Mouse (Mus musculus): Measurements from ENCODE around the gene Cygb.
A peak's percentile ranks its signal among the peaks of the same experiment; 100 is the strongest.

Cygb gene

DNA sequence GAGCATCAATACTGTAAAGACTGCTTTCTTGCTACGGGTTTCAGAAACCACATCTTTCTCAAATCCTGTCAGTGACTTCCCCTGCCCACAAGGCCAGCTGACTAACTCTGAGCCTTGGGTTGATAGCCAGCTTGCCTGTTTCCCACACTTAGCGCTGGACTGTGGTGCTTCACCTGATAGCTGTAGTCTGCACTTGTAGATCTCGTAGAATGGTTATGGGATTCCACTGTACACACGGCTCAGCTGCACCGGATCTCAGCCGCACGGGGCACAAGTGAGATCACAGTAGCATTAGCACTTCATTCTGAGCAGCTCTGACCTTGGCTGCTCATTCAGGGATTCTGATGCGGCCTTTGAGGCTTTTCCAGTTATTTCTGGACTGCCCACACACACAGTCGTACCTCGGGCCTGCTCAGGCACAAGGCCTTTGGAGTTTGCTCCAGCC, 14.3 kb upstream of the Cygb start:
- TF ChIP-seq GATA4 (IDR thresholded peaks at IDR 0.05; ENCODE audit: insufficient replicate concordance, low read length), result no peak

GRCm38 (mm10) chr11:116667930-116668329, 13.8 kb upstream of the Cygb start:
- no peak for TF ChIP-seq GATA4 (IDR thresholded peaks at IDR 0.05; ENCODE audit: insufficient replicate concordance, low read length)

GRCm38 (mm10) chr11:116667012-116667411, 12.9 kb upstream of the Cygb start:
- peak; percentile 42; the same call in 1 of the 2 replicates for TF ChIP-seq GATA4 (IDR thresholded peaks at IDR 0.05; ENCODE audit: insufficient replicate concordance, low read length)

- TF ChIP-seq GATA4 (IDR thresholded peaks at IDR 0.05; ENCODE audit: insufficient replicate concordance, low read length), result no peak
Observed at GRCm38 (mm10) chr11:116666566-116666965, 12.5 kb upstream of the Cygb start.

DNA sequence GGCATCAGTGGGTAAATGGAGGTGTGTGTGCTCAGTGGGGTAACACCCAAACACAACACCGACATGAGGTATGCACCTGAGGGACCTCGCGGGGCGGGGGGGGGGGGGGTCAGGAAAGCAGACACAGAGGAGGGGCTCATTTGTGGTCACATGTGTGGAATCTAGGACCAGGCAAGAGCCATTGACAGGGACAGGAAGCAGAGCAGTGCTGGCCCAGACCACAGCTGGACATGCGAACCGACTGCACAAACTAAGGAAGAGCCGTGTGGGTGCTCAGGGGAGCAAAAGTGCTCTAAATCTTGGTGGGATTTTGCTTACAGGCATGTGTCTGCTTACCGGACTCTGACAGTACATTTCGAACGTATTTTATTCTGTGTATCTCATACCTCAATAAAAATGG, 11.2 kb upstream of the Cygb start:
- TF ChIP-seq GATA4 (IDR thresholded peaks at IDR 0.05; ENCODE audit: insufficient replicate concordance, low read length), result no peak

DNA sequence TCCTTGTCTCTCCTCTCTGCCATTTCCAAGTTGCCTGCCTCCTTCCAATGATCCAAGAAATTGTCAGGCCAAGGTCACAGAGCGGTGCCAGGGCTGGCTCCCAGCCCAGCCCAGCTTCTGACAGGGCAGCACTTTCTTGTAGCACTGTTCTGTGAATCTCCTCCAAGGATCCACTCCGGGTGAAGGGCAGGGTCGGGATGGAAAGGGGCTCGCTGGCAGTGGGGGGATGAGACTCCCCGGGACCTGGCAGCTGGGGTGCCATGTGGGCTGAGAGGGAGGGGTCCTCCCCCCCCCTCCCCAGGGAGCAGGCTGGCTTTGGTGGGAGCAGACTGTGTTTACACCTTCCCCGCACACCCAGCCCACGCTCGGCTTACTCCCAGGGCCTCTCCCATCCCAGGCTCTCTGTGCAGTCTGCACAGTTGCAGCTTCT, 7.8 kb upstream of the Cygb start:
- TF ChIP-seq GATA4 (IDR thresholded peaks at IDR 0.05; ENCODE audit: insufficient replicate concordance, low read length), result no peak

DNA sequence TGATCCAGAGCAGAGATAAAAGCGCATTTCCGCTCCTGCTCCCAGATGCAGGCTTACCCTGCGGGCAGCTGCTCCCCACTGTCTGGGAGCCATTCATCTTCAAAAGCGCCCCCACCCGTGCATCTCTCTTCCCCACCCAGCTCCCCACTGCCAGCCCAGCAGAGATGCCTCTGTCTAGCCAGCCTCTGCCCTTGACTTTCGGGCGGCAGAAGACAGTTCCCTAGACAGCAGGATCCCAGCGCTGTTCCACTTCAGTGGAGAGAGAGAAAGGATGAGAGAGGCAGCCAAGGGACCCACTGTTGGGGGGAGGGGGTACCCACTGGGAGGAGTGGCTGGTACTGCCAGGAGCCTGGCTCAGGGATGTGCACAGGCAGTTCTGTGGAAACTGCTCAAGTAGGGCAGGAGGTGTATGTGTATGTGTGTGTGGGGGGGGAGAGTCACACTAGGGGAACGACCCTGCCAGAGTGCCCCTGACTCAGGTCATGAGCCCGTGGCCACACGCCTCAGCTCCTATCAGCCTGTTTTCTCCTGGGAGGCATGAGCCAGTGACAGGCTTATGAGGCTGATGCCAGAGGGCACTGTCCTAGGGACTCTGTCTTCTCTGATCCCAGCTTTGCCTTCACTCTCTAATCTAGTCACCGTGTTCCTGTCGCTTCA, 7.3 kb upstream of the Cygb start:
- no peak for TF ChIP-seq GATA4 (IDR thresholded peaks at IDR 0.05; ENCODE audit: insufficient replicate concordance, low read length)

GRCm38 (mm10) chr11:116660181-116660580, 6.1 kb upstream of the Cygb start:
- no peak for TF ChIP-seq GATA4 (IDR thresholded peaks at IDR 0.05; ENCODE audit: insufficient replicate concordance, low read length)

- TF ChIP-seq GATA4 (IDR thresholded peaks at IDR 0.05; ENCODE audit: insufficient replicate concordance, low read length), result no peak
Observed at GRCm38 (mm10) chr11:116659027-116659621, 5.0 kb upstream of the Cygb start.

GRCm38 (mm10) chr11:116658238-116658637, 4.1 kb upstream of the Cygb start:
- TF ChIP-seq GATA4 (IDR thresholded peaks at IDR 0.05; ENCODE audit: insufficient replicate concordance, low read length), result no peak

GRCm38 (mm10) chr11:116657311-116658223, 3.5 kb upstream of the Cygb start:
- TF ChIP-seq GATA4 (IDR thresholded peaks at IDR 0.05; ENCODE audit: insufficient replicate concordance, low read length), result no peak

- TF ChIP-seq GATA4 (IDR thresholded peaks at IDR 0.05; ENCODE audit: insufficient replicate concordance, low read length), result no peak
Observed at GRCm38 (mm10) chr11:116656348-116657191, 2.5 kb upstream of the Cygb start.

DNA sequence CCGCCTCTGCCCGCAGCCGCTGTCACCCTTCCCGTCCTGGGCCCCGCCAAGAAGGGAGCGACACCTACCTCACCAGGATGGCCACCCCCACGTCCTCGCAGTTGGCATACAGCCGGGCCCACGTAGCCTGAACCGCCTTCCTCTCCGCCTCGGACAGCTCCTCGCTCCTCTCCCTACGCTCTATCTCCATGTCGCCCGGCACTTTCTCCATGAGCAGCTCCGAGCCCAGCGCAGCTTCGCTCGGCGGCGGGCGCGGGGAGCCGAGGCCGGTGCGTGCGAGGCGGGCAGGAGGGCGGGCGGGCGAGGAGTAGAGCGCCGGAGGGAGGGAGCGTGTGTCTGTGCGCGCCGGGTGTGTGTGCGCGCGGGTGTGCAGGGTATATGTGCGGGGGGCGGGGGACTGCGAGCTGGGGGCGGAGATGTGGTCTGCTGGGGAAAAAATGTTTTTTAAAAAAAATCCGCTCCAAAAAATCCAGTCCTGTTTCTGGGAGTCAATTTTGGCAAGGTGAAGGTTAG, 348 bp downstream of the Cygb start:
- TF ChIP-seq GATA4 (IDR thresholded peaks at IDR 0.05; ENCODE audit: insufficient replicate concordance, low read length), result no peak

- TF ChIP-seq GATA4 (IDR thresholded peaks at IDR 0.05; ENCODE audit: insufficient replicate concordance, low read length), result no peak
Observed at GRCm38 (mm10) chr11:116653234-116653633, 879 bp downstream of the Cygb start, which contains the start of gene Prcd. TSS of gene Prcd (plus strand) at chr11:116653534.
